Mouse (Mus musculus): ENCODE measurements at regions not wholly inside any gene's neighbourhood (a gene's known extent, or its start where the extent isn't known, plus 50 kb on each side); places are given as distances from the start of the nearest gene placed in this dataset.

- H3K4me1 ChIP-seq (replicated peaks; ENCODE audit: control insufficient read depth in 2 of 2, insufficient read depth in 2 of 2, low read length in 1 of 2), result no peaks in the 10 kb centered on the region
- H3K9me3 ChIP-seq (ENCODE audit: control insufficient read depth, low read length), result no peaks in the 10 kb centered on the region
- H3K4me2 ChIP-seq (ENCODE audit: low read depth), result no peak overlapping the region
- TF ChIP-seq EP300 (IDR thresholded peaks at IDR 0.05; ENCODE audit: low read depth) (no peak), CTCF (IDR thresholded peaks at IDR 0.05; ENCODE audit: low read depth) (no peak)
- no peak overlapping the region for H3K9ac ChIP-seq (replicated peaks)
- no peak for ATAC-seq (ENCODE audit: insufficient read depth)
- no peak for DNase-seq (ENCODE audit: low read depth in 3 of 3, low spot score in 3 of 3)
- H3K4me3 ChIP-seq (ENCODE audit: insufficient read depth in 1 of 2, low read depth in 2 of 2, low read length in 2 of 2), result no peak overlapping the region
- 48% methylated on average over 6 of the region's 6 CpGs for WGBS (ENCODE audit: insufficient replicate concordance)
- H3K27ac ChIP-seq, result no peak overlapping the region
- H3K27me3 ChIP-seq (ENCODE audit: control insufficient read depth, insufficient read depth, low read length), result no peaks in the 10 kb centered on the region
- no peaks in the 10 kb centered on the region for H3K36me3 ChIP-seq (replicated peaks; ENCODE audit: control insufficient read depth, insufficient read depth, low read depth)
Measured at GRCm38 (mm10) chr10:12116662-12117303, 752.4 kb downstream of the Utrn start.

DNA sequence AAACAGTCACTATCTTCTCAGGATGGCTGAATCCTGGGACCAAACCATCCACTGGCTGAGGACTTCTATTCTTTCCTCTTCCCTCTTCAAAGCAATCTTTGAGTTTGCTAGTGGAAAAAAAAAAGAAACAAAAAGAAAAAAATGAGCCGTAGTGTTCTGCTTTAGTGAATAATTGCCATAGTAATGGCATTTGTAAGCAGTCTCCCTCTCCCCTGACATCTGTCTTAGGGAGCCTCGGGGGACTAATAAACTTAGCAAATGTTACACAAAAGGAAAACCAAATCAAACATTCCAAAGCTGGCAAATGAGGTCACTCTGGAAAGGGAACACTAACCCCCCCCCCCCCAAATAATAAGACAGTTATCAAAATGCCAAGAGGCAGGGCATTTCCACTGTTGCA lies 744.9 kb downstream of the Utrn start:
- no peak for DNase-seq (ENCODE audit: low read depth in 3 of 3, low spot score in 3 of 3)
- no peak for TF ChIP-seq CTCF (IDR thresholded peaks at IDR 0.05; ENCODE audit: low read depth)
- no peak for TF ChIP-seq EP300 (IDR thresholded peaks at IDR 0.05; ENCODE audit: low read depth)
- no peaks in the 10 kb centered on the region for H3K4me1 ChIP-seq (replicated peaks; ENCODE audit: control insufficient read depth in 2 of 2, insufficient read depth in 2 of 2, low read length in 1 of 2)
- no peak overlapping the region for H3K9ac ChIP-seq (replicated peaks)
- 49% methylated on average over 2 of the region's 2 CpGs for WGBS (ENCODE audit: insufficient replicate concordance)
- H3K4me2 ChIP-seq (ENCODE audit: low read depth), result no peak overlapping the region
- no peaks in the 10 kb centered on the region for H3K9me3 ChIP-seq (ENCODE audit: control insufficient read depth, low read length)
- no peaks in the 10 kb centered on the region for H3K27me3 ChIP-seq (ENCODE audit: control insufficient read depth, insufficient read depth, low read length)
- H3K36me3 ChIP-seq (replicated peaks; ENCODE audit: control insufficient read depth, insufficient read depth, low read depth), result no peaks in the 10 kb centered on the region
- H3K4me3 ChIP-seq (ENCODE audit: insufficient read depth in 1 of 2, low read depth in 2 of 2, low read length in 2 of 2), result no peak overlapping the region
- no peak overlapping the region for H3K27ac ChIP-seq
- no peak for ATAC-seq (ENCODE audit: insufficient read depth)

DNA sequence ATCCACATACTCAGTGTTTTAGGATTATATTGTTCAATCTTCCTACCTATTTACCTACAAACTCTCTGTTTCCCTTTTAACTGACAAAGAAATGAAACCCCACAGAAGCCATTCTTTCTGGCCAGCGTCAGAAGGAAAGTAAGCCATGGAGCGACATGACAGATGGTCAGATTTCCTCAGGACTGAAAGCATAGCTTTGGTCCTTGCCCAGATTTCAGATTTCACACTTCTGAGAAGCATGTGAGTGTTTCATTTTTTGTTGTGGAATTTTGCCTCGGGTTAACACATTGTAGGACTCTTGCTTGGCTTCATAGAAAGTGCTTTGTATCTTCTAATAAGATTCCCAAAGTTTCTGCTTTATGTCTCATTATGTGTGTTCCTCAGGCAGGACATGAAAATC lies 739.7 kb downstream of the Utrn start:
- H3K27me3 ChIP-seq (ENCODE audit: control insufficient read depth, insufficient read depth, low read length), result no peaks in the 10 kb centered on the region
- DNase-seq (ENCODE audit: low read depth in 3 of 3, low spot score in 3 of 3) (no peak), ATAC-seq (ENCODE audit: insufficient read depth) (no peak)
- no peak overlapping the region for H3K4me3 ChIP-seq (ENCODE audit: insufficient read depth in 1 of 2, low read depth in 2 of 2, low read length in 2 of 2)
- no peak overlapping the region for H3K9ac ChIP-seq (replicated peaks)
- TF ChIP-seq CTCF (IDR thresholded peaks at IDR 0.05; ENCODE audit: low read depth) (no peak), EP300 (IDR thresholded peaks at IDR 0.05; ENCODE audit: low read depth) (no peak)
- no peak overlapping the region for H3K4me2 ChIP-seq (ENCODE audit: low read depth)
- no peaks in the 10 kb centered on the region for H3K4me1 ChIP-seq (replicated peaks; ENCODE audit: control insufficient read depth in 2 of 2, insufficient read depth in 2 of 2, low read length in 1 of 2)
- H3K27ac ChIP-seq, result no peak overlapping the region
- no peaks in the 10 kb centered on the region for H3K36me3 ChIP-seq (replicated peaks; ENCODE audit: control insufficient read depth, insufficient read depth, low read depth)
- 47% methylated on average over 3 of the region's 3 CpGs for WGBS (ENCODE audit: insufficient replicate concordance)
- H3K9me3 ChIP-seq (ENCODE audit: control insufficient read depth, low read length), result no peaks in the 10 kb centered on the region

- TF ChIP-seq EP300 (IDR thresholded peaks at IDR 0.05; ENCODE audit: low read depth), result no peak
- TF ChIP-seq CTCF (IDR thresholded peaks at IDR 0.05; ENCODE audit: low read depth), result no peak
- no peak for ATAC-seq (ENCODE audit: insufficient read depth)
- Histone ChIP-seq H3K27me3 (ENCODE audit: control insufficient read depth, insufficient read depth, low read length) (no peaks in the 10 kb centered on the region), H3K4me3 (ENCODE audit: insufficient read depth in 1 of 2, low read depth in 2 of 2, low read length in 2 of 2) (no peak overlapping the region), H3K4me2 (ENCODE audit: low read depth) (no peak overlapping the region), H3K36me3 (replicated peaks; ENCODE audit: control insufficient read depth, insufficient read depth, low read depth) (no peaks in the 10 kb centered on the region), H3K9me3 (ENCODE audit: control insufficient read depth, low read length) (no peaks in the 10 kb centered on the region), H3K4me1 (replicated peaks; ENCODE audit: control insufficient read depth in 2 of 2, insufficient read depth in 2 of 2, low read length in 1 of 2) (no peaks in the 10 kb centered on the region), H3K27ac (no peak overlapping the region), H3K9ac (replicated peaks) (no peak overlapping the region)
- DNase-seq (ENCODE audit: low read depth in 3 of 3, low spot score in 3 of 3), result no peak
- WGBS (ENCODE audit: insufficient replicate concordance), result 30% methylated on average over 1 of the region's 1 CpGs
Measured at GRCm38 (mm10) chr10:12144691-12145090, 724.5 kb downstream of the Utrn start.

DNA sequence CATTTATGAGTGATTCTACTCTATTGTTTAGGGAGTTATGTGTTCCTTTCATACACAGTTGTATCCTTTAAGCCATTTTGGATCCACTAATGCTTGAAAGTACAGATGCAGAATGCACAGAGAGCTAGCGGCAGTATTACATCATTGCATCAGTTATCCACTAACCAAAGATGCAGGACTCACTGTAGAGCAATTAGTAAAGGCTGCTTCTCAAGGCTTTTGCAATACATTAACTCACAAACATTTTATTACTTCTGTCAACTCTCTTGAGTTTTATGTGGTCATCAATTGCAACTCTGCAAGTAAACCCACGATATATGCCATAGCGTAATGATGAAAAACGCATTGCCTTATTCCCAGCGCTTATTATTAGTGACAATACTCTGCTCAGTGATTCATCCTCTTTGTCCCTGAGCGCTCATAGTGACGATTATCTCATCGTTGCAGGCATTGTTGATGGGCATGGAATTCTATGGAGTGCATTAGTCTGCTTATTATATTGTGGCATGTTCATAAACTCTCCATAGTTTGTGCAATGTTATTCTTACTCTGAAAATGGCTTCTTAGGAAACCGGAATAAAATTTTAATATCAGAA lies 722.1 kb downstream of the Utrn start:
- 68% methylated on average over 9 of the region's 9 CpGs for WGBS (ENCODE audit: insufficient replicate concordance)
- ATAC-seq (ENCODE audit: insufficient read depth) (no peak), DNase-seq (ENCODE audit: low read depth in 3 of 3, low spot score in 3 of 3) (no peak)
- H3K4me2 ChIP-seq (ENCODE audit: low read depth), result no peak overlapping the region
- no peak overlapping the region for H3K9ac ChIP-seq (replicated peaks)
- H3K4me1 ChIP-seq (replicated peaks; ENCODE audit: control insufficient read depth in 2 of 2, insufficient read depth in 2 of 2, low read length in 1 of 2), result no peaks in the 10 kb centered on the region
- H3K4me3 ChIP-seq (ENCODE audit: insufficient read depth in 1 of 2, low read depth in 2 of 2, low read length in 2 of 2), result no peak overlapping the region
- no peaks in the 10 kb centered on the region for H3K27me3 ChIP-seq (ENCODE audit: control insufficient read depth, insufficient read depth, low read length)
- TF ChIP-seq CTCF (IDR thresholded peaks at IDR 0.05; ENCODE audit: low read depth) (no peak), EP300 (IDR thresholded peaks at IDR 0.05; ENCODE audit: low read depth) (no peak)
- H3K27ac ChIP-seq, result no peak overlapping the region
- no peaks in the 10 kb centered on the region for H3K36me3 ChIP-seq (replicated peaks; ENCODE audit: control insufficient read depth, insufficient read depth, low read depth)
- H3K9me3 ChIP-seq (ENCODE audit: control insufficient read depth, low read length), result no peaks in the 10 kb centered on the region
